Mouse (Mus musculus) cortical plate, adult 2 months (tissue): ENCODE measurements at regions not wholly inside any gene's neighbourhood (a gene's known extent, or its start where the extent isn't known, plus 50 kb on each side); places are given as distances from the start of the nearest gene placed in this dataset.

ENCODE experiments used
- CTCF ChIP-seq: fragments of 200-500 bp; IDR thresholded peaks from 2 replicates; pipeline ENCODE4 v1.5.1; 2011; ENCODE audit warnings: mild to moderate bottlenecking, control low read depth, low read length; ENCODE audit not compliant: insufficient read depth; ENCODE audit errors: extremely low read depth
- POLR2A ChIP-seq: fragments of 200-500 bp; IDR thresholded peaks from 2 replicates; pipeline ENCODE4 v1.6.1; 2011; ENCODE audit warnings: mild to moderate bottlenecking, low read length, control low read depth; ENCODE audit not compliant: insufficient read depth; ENCODE audit errors: extremely low read depth

GRCm38 (mm10) chr2:172799951-172800350 is 140.2 kb downstream of the Bmp7 start:
- no peak for TF ChIP-seq CTCF
- no peak for TF ChIP-seq POLR2A
